9 mouse cellular contexts compared by ENCODE assay signal in the genomic region with DNA sequence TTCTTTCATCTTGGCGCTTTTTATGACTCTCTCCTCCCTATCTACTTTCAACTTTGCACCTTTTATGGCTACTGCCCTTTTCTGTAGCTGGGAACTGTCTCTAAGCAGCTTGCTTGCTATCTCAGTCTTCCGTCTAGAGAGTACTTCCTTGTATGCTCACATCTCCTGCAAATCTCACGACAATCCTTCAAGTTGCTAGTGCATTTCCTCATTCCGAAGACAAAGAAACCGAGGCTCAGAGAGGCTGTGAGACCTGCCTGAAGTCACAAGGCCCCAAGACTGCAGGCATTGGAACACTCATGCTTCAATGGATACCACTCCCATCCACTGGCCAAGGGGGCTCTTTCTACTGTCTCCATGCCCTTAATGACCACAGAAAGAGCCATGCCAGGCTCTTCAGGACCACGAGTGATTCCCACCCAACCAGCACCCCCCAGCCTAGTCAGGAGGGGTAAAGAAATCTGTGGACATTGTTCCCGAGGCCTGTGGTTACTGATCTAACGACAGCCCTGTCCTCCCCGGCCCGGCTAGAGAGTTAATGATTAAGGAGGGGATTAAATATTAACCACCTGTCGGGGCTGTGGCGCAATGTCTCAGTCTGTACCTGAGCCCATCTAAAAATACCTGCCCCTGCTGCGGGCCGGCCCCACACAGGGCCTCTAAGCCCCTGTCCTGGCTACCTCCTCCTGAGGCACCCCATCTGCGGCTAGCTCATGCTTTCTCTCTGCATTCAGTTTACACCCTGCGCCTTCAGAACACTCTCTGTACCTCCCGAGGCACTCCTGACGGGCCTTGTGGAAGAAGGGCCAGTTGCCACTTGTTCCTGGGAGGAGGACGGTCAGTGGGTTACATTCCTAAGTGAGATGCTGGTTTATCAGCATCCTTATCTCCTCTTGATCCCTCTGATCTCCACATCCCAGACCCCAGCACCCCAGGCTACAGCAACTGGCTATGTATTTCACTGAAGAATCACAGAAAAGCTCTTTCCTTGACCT. TPM values are rescaled to one million over a fixed set of nuclear protein-coding genes. Genes with fewer than 3 reads are reported as not detected.
DNase-seq lines count a peak whose midpoint lies in the region; ATAC-seq and TF ChIP-seq lines count a peak whose summit lies in the region.
"Had no signal": no experiment of that assay in that cellular context is flagged by ENCODE, and none has a peak within 500 bp of the region (broad histone marks: within the 10 kb centered on the region; RNA-seq: fewer than 3 reads in every experiment).

No protein-coding gene starts in this region.

- in situ Hi-C loops in Patski (cut with MboI; ENCODE audit: low pct_unique_long_range_greater_than_20kb) = no loop called here

- peaks cover 14% of the 10 kb centered on the region; the same call in 1 of the 2 replicates for H3K4me1 ChIP-seq in forebrain, embryonic 12.5 days

- H3K36me3 ChIP-seq in macrophage (ENCODE audit: inconsistent target) = no peaks in the 10 kb centered on the region
- no peaks in the 10 kb centered on the region for H3K36me3 ChIP-seq in forebrain, embryonic 12.5 days (replicated peaks)

- no peaks in the 10 kb centered on the region for H3K79me2 ChIP-seq in macrophage (ENCODE audit: inconsistent target)

- H3K9me3 ChIP-seq in forebrain, embryonic 12.5 days = no peaks in the 10 kb centered on the region

- ATAC-seq in Patski = peak; percentile 41
- no peak for ATAC-seq in cerebellum, adult (ENCODE audit: insufficient number of reproducible peaks, low FRiP score, low TSS enrichment)
- ATAC-seq in forebrain, embryonic 12.5 days (ENCODE audit: low FRiP score) = no peak
- no peak for ATAC-seq in megakaryocyte progenitor cell, adult 5-6 weeks (replicated peaks; ENCODE audit: poor library complexity)

- peak overlapping the region; percentile 3; the same call in 1 of the 2 replicates for H3K27ac ChIP-seq in macrophage
- H3K27ac ChIP-seq in forebrain, embryonic 12.5 days = no peak overlapping the region

- no peak for TF ChIP-seq CTCF in Patski (IDR thresholded peaks at IDR 0.05)

- no peaks in the 10 kb centered on the region for H3K27me3 ChIP-seq in Patski
- H3K27me3 ChIP-seq in forebrain, embryonic 12.5 days = peaks cover 20% of the 10 kb centered on the region; the same call in 1 of the 2 replicates

- no peak overlapping the region for H3K4me2 ChIP-seq in forebrain, embryonic 12.5 days

- CTCF ChIA-PET in Patski (lab: Charles Lee) = interaction anchor here (1.1 kb wide), 1 partner anchor 18 kb away, joined by 3 read pairs; no protein-coding TSS in a partner anchor

- POLR2A ChIA-PET in Patski (lab: Charles Lee) = interaction anchor here (1.0 to 2.1 kb wide), 3 partner anchors 9 to 71 kb away, joined by 3 to 5 read pairs (median 4); no protein-coding TSS in a partner anchor

- peak; percentile 3 for DNase-seq in gastrocnemius, postnatal 10 days
- DNase-seq in gastrocnemius, postnatal 25 days = no peak
- peak; percentile 71 for DNase-seq in Patski (ENCODE audit: low read depth, low spot score)
- DNase-seq in kidney, postnatal 36 days = peak; percentile 80 to 94

- H3K9ac ChIP-seq in forebrain, embryonic 12.5 days = no peak overlapping the region

- WGBS in macrophage (ENCODE audit: missing documents) = 63% methylated on average over 15 of the region's 19 CpGs
- WGBS in forebrain, embryonic 12.5 days = 33% methylated on average over 19 of the region's 19 CpGs

- no peak overlapping the region for H3K4me3 ChIP-seq in macrophage (ENCODE audit: inconsistent target)
- H3K4me3 ChIP-seq in forebrain, embryonic 12.5 days (replicated peaks) = no peak overlapping the region
- H3K4me3 ChIP-seq: myocyte had no signal

RNA-seq across cellular contexts. Expression of gene Zfp36l2, which starts 30.7 kb away (rescaled TPM):
- 10 to 100 TPM; 26.2 to 32.6 TPM for total RNA-seq in gastrocnemius, postnatal 10 days (2021)
- total RNA-seq in gastrocnemius, postnatal 25 days (2021) = 10 to 100 TPM; 10.1 to 14.9 TPM
- polyA plus RNA-seq in Patski (2021) (68.0 TPM), macrophage (2018) (113 to 171 TPM (median 117 TPM) in 3 replicates)
- 100 to 1,000 TPM in 4 of 26 experiments, 10 to 100 TPM in 22; 11.4 to 143 (median 27.8) TPM for total RNA-seq in macrophage (2018; cell fraction: chromatin; rRNA removed)
- 100 to 1,000 TPM in 21 of 26 experiments, 10 to 100 TPM in 5; 24.8 to 255 (median 150) TPM for total RNA-seq in macrophage (2018; cell fraction: cytosol; rRNA removed)
- total RNA-seq in macrophage (2018; cell fraction: nucleus; rRNA removed) = 100 to 1,000 TPM in 9 of 26 experiments, 10 to 100 TPM in 17; 28.0 to 273 (median 87.4) TPM
- 9.7 and 10.6 TPM in 2 replicates for polyA plus RNA-seq in forebrain, embryonic 12.5 days (2016; fragmentation: Nextera tagmentation; extraction: Ambion mirVana)
- total RNA-seq in megakaryocyte progenitor cell, adult 5-6 weeks (2015) = 269 and 286 TPM in 2 replicates
- 98.9 and 112 TPM in 2 replicates for total RNA-seq in megakaryocyte progenitor cell, adult 5-6 weeks (2017)
